Mouse (Mus musculus): ENCODE measurements at regions not wholly inside any gene's neighbourhood (a gene's known extent, or its start where the extent isn't known, plus 50 kb on each side); places are given as distances from the start of the nearest gene placed in this dataset.

GRCm38 (mm10) chr14:102902236-102902635 is 80.2 kb downstream of the Kctd12 start:
- H3K36me3 ChIP-seq, result no peaks in the 10 kb centered on the region
- peaks cover 6% of the 10 kb centered on the region for H3K4me1 ChIP-seq
- H3K27ac ChIP-seq, result no peak overlapping the region
- H3K27me3 ChIP-seq (ENCODE audit: low read depth, poor library complexity, severe bottlenecking), result no peaks in the 10 kb centered on the region
- no peaks in the 10 kb centered on the region for H3K9me3 ChIP-seq (replicated peaks)
- DNase-seq (ENCODE audit: low spot score), result no peak
- H3K4me3 ChIP-seq, result no peak overlapping the region
- WGBS, result 92% methylated on average over 7 of the region's 7 CpGs

- Histone ChIP-seq H3K4me1 (peaks cover 6% of the 10 kb centered on the region), H3K9me3 (replicated peaks) (no peaks in the 10 kb centered on the region), H3K27me3 (ENCODE audit: low read depth, poor library complexity, severe bottlenecking) (no peaks in the 10 kb centered on the region), H3K27ac (no peak overlapping the region), H3K4me3 (no peak overlapping the region), H3K36me3 (no peaks in the 10 kb centered on the region)
- WGBS, result 92% methylated on average over 4 of the region's 4 CpGs
- no peak for DNase-seq (ENCODE audit: low spot score)
These were observed 84.0 kb downstream of the Kctd12 start for GRCm38 (mm10) chr14:102898445-102898844.

- DNase-seq (ENCODE audit: low spot score), result no peak
- Histone ChIP-seq H3K9me3 (replicated peaks) (no peaks in the 10 kb centered on the region), H3K27me3 (ENCODE audit: low read depth, poor library complexity, severe bottlenecking) (no peaks in the 10 kb centered on the region), H3K36me3 (no peaks in the 10 kb centered on the region), H3K4me1 (no peaks in the 10 kb centered on the region), H3K27ac (no peak overlapping the region), H3K4me3 (no peak overlapping the region)
- whole genome bisulfite sequencing, result 63% methylated on average over 1 of the region's 1 CpGs
These were observed 85.4 kb downstream of the Kctd12 start for GRCm38 (mm10) chr14:102897039-102897438.

GRCm38 (mm10) chr14:102896527-102896926 is 85.9 kb downstream of the Kctd12 start:
- 85% methylated on average over 3 of the region's 3 CpGs for WGBS
- DNase-seq (ENCODE audit: low spot score), result no peak
- Histone ChIP-seq H3K4me1 (no peaks in the 10 kb centered on the region), H3K27me3 (ENCODE audit: low read depth, poor library complexity, severe bottlenecking) (no peaks in the 10 kb centered on the region), H3K27ac (no peak overlapping the region), H3K36me3 (no peaks in the 10 kb centered on the region), H3K9me3 (replicated peaks) (no peaks in the 10 kb centered on the region), H3K4me3 (no peak overlapping the region)

GRCm38 (mm10) chr14:102893241-102893640 is 89.2 kb downstream of the Kctd12 start:
- 96% methylated on average over 7 of the region's 7 CpGs for WGBS
- DNase-seq (ENCODE audit: low spot score), result no peak
- H3K27ac ChIP-seq, result no peak overlapping the region
- no peaks in the 10 kb centered on the region for H3K4me1 ChIP-seq
- no peaks in the 10 kb centered on the region for H3K9me3 ChIP-seq (replicated peaks)
- no peaks in the 10 kb centered on the region for H3K36me3 ChIP-seq
- H3K4me3 ChIP-seq, result no peak overlapping the region
- H3K27me3 ChIP-seq (ENCODE audit: low read depth, poor library complexity, severe bottlenecking), result no peaks in the 10 kb centered on the region

- no peaks in the 10 kb centered on the region for H3K27me3 ChIP-seq (ENCODE audit: low read depth, poor library complexity, severe bottlenecking)
- H3K36me3 ChIP-seq, result no peaks in the 10 kb centered on the region
- no peak for DNase-seq (ENCODE audit: low spot score)
- no peaks in the 10 kb centered on the region for H3K9me3 ChIP-seq (replicated peaks)
- H3K4me3 ChIP-seq, result no peak overlapping the region
- no peak overlapping the region for H3K27ac ChIP-seq
- no peaks in the 10 kb centered on the region for H3K4me1 ChIP-seq
- 63% methylated on average over 4 of the region's 4 CpGs for WGBS
These were observed 90.9 kb downstream of the Kctd12 start for GRCm38 (mm10) chr14:102891552-102891951.

GRCm38 (mm10) chr14:102885240-102885598 is 97.2 kb downstream of the Kctd12 start:
- Histone ChIP-seq H3K36me3 (no peaks in the 10 kb centered on the region), H3K4me1 (peaks cover 3% of the 10 kb centered on the region; the same call in 1 of the 2 replicates), H3K27me3 (ENCODE audit: low read depth, poor library complexity, severe bottlenecking) (no peaks in the 10 kb centered on the region), H3K27ac (no peak overlapping the region), H3K9me3 (replicated peaks) (no peaks in the 10 kb centered on the region), H3K4me3 (no peak overlapping the region)
- no peak for DNase-seq (ENCODE audit: low spot score)
- 100% methylated on average over 2 of the region's 2 CpGs for WGBS

- no peak overlapping the region for H3K4me3 ChIP-seq
- no peak overlapping the region for H3K27ac ChIP-seq
- H3K9me3 ChIP-seq (replicated peaks), result no peaks in the 10 kb centered on the region
- DNase-seq (ENCODE audit: low spot score), result no peak
- H3K36me3 ChIP-seq, result no peaks in the 10 kb centered on the region
- 92% methylated on average over 10 of the region's 10 CpGs for WGBS
- H3K4me1 ChIP-seq, result peaks cover 3% of the 10 kb centered on the region; the same call in 1 of the 2 replicates
- H3K27me3 ChIP-seq (ENCODE audit: low read depth, poor library complexity, severe bottlenecking), result no peaks in the 10 kb centered on the region
These were observed 97.7 kb downstream of the Kctd12 start for GRCm38 (mm10) chr14:102884539-102885239.

GRCm38 (mm10) chr14:102883344-102884122 is 98.9 kb downstream of the Kctd12 start:
- Histone ChIP-seq H3K36me3 (no peaks in the 10 kb centered on the region), H3K4me3 (no peak overlapping the region), H3K27me3 (ENCODE audit: low read depth, poor library complexity, severe bottlenecking) (no peaks in the 10 kb centered on the region), H3K9me3 (replicated peaks) (no peaks in the 10 kb centered on the region), H3K4me1 (peaks cover 3% of the 10 kb centered on the region; the same call in 1 of the 2 replicates), H3K27ac (no peak overlapping the region)
- WGBS, result 88% methylated on average over 15 of the region's 15 CpGs
- DNase-seq (ENCODE audit: low spot score), result no peak

- H3K9me3 ChIP-seq (replicated peaks), result no peaks in the 10 kb centered on the region
- H3K36me3 ChIP-seq, result no peaks in the 10 kb centered on the region
- H3K27ac ChIP-seq, result no peak overlapping the region
- no peak for DNase-seq (ENCODE audit: low spot score)
- peaks cover 7% of the 10 kb centered on the region; the same call in 1 of the 2 replicates for H3K4me1 ChIP-seq
- H3K27me3 ChIP-seq (ENCODE audit: low read depth, poor library complexity, severe bottlenecking), result no peaks in the 10 kb centered on the region
- 87% methylated on average over 3 of the region's 3 CpGs for WGBS
- H3K4me3 ChIP-seq, result no peak overlapping the region
These were observed 100.2 kb downstream of the Kctd12 start for GRCm38 (mm10) chr14:102882281-102882680.

GRCm38 (mm10) chr14:102880658-102881083 is 101.8 kb downstream of the Kctd12 start:
- Histone ChIP-seq H3K4me3 (no peak overlapping the region), H3K27ac (no peak overlapping the region), H3K27me3 (ENCODE audit: low read depth, poor library complexity, severe bottlenecking) (no peaks in the 10 kb centered on the region), H3K9me3 (replicated peaks) (no peaks in the 10 kb centered on the region), H3K36me3 (no peaks in the 10 kb centered on the region), H3K4me1 (peaks cover 7% of the 10 kb centered on the region; the same call in 1 of the 2 replicates)
- WGBS, result 65% methylated on average over 1 of the region's 1 CpGs
- DNase-seq (ENCODE audit: low spot score), result no peak

GRCm38 (mm10) chr14:102878572-102878971 is 103.9 kb downstream of the Kctd12 start:
- H3K27me3 ChIP-seq (ENCODE audit: low read depth, poor library complexity, severe bottlenecking), result no peaks in the 10 kb centered on the region
- H3K4me3 ChIP-seq, result no peak overlapping the region
- no peak for DNase-seq (ENCODE audit: low spot score)
- peaks cover 7% of the 10 kb centered on the region; the same call in 1 of the 2 replicates for H3K4me1 ChIP-seq
- H3K9me3 ChIP-seq (replicated peaks), result no peaks in the 10 kb centered on the region
- WGBS, result 82% methylated on average over 6 of the region's 6 CpGs
- no peaks in the 10 kb centered on the region for H3K36me3 ChIP-seq
- no peak overlapping the region for H3K27ac ChIP-seq

- no peak for DNase-seq (ENCODE audit: low spot score)
- Histone ChIP-seq H3K4me3 (no peak overlapping the region), H3K9me3 (replicated peaks) (no peaks in the 10 kb centered on the region), H3K36me3 (no peaks in the 10 kb centered on the region), H3K4me1 (no peaks in the 10 kb centered on the region), H3K27me3 (ENCODE audit: low read depth, poor library complexity, severe bottlenecking) (no peaks in the 10 kb centered on the region), H3K27ac (no peak overlapping the region)
- 91% methylated on average over 1 of the region's 1 CpGs for WGBS
These were observed 114.3 kb downstream of the Kctd12 start for GRCm38 (mm10) chr14:102868160-102868559.

Data from limb, embryonic 10.5 days (tissue).